Mouse (Mus musculus) C2C12 (cell line): ENCODE data around the gene Gm27027. TPM values are rescaled to one million over a fixed set of nuclear protein-coding genes. Genes with fewer than 3 reads are reported as not detected.
A peak's percentile ranks its signal among the peaks of the same experiment; 100 is the strongest.

Experiments used
- H3K27me3 ChIP-seq: one replicate; pipeline ENCODE4 v1.6.1; 2011; ENCODE audit not compliant: control insufficient read depth, insufficient read depth, insufficient read length
- H3K36me3 ChIP-seq: one replicate; pipeline ENCODE4 v1.6.1; 2011; ENCODE audit not compliant: control insufficient read depth, insufficient read depth
- H3K4me3 ChIP-seq: one replicate; pipeline ENCODE4 v1.5.1; 2011; ENCODE audit warnings: mild to moderate bottlenecking, control low read depth; ENCODE audit not compliant: poor library complexity, insufficient read depth, severe bottlenecking
- H3K79me2 ChIP-seq: one replicate; pipeline ENCODE4 v1.6.1; 2011; ENCODE audit not compliant: control insufficient read depth, insufficient read depth
- H3K79me3 ChIP-seq: one replicate; pipeline ENCODE4 v1.6.1; 2011; ENCODE audit warnings: low read depth, control low read depth
- H3ac ChIP-seq: one replicate; pipeline ENCODE3; 2011; ENCODE audit warnings: low read depth; ENCODE audit not compliant: control insufficient read depth, insufficient read length
- CEBPB ChIP-seq: IDR thresholded peaks from one replicate; pipeline ENCODE4 v1.6.1; 2011; ENCODE audit warnings: low read depth, mild to moderate bottlenecking, control low read depth, moderate library complexity
- CTCF ChIP-seq: IDR thresholded peaks from one replicate; pipeline ENCODE4 v1.5.1; 2011; ENCODE audit not compliant: control insufficient read depth, insufficient read depth, insufficient read length
- FOSL1 ChIP-seq: IDR thresholded peaks from one replicate; pipeline ENCODE4 v1.8.0; 2011; ENCODE audit warnings: mild to moderate bottlenecking, low read length; ENCODE audit not compliant: poor library complexity, insufficient read depth, severe bottlenecking
- MAX ChIP-seq: IDR thresholded peaks from one replicate; pipeline ENCODE4 v1.6.1; 2011; ENCODE audit warnings: mild to moderate bottlenecking, control low read depth
- MYOD1 ChIP-seq: IDR thresholded peaks from one replicate; pipeline ENCODE4 v1.6.1; 2011; ENCODE audit warnings: low read depth; ENCODE audit not compliant: control insufficient read depth, insufficient read length
- MYOG ChIP-seq: IDR thresholded peaks from one replicate; pipeline ENCODE4 v1.6.1; 2011; ENCODE audit not compliant: control insufficient read depth, insufficient read length; ENCODE audit errors: extremely low read depth
- USF1 ChIP-seq: IDR thresholded peaks from one replicate; pipeline ENCODE4 v1.6.1; 2011; ENCODE audit warnings: low read depth, mild to moderate bottlenecking, control low read depth, moderate library complexity
- polyA plus RNA-seq: library from polyadenylated mRNA; unstranded; fragments of >200 nt; fragmentation: generic; extraction: Trizol; gene quantifications from one replicate; pipeline ENCODE4 v1.2.1, GENCODE M21; 2012; ENCODE audit warnings: missing spikeins

Gene Gm27027
- polyA plus RNA-seq, 1 experiment, result not detected

DNA sequence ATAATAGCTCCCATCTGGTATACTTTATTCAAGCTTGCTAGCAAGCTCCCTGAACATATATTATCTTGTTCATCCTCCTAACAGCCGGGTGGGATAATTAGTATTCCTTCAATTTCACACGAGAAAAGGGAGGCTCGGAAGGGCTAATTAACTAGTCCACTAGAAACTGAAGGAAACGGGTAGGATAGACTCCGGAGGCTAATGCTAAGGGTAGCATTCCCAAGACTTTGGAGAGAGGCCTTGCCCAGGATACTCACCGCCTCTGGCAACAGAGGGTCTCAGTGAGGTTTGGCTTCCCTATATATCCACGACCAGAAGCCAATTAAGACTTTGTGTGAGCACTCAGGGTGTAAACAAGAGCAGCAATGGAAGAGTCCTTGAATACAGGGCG is 38.4 kb downstream of the Gm27027 start:
- Histone ChIP-seq H3K27me3 (peaks cover 59% of the 10 kb centered on the region), H3ac (no peak overlapping the region), H3K79me3 (no peaks in the 10 kb centered on the region), H3K4me3 (no peak overlapping the region), H3K36me3 (no peaks in the 10 kb centered on the region), H3K79me2 (no peaks in the 10 kb centered on the region)
- no peak for TF ChIP-seq FOSL1
- TF ChIP-seq MYOD1, result no peak
- no peak for TF ChIP-seq MYOG
- TF ChIP-seq USF1, result no peak
- no peak for TF ChIP-seq CEBPB
- no peak for TF ChIP-seq MAX
- TF ChIP-seq CTCF, result no peak

DNA sequence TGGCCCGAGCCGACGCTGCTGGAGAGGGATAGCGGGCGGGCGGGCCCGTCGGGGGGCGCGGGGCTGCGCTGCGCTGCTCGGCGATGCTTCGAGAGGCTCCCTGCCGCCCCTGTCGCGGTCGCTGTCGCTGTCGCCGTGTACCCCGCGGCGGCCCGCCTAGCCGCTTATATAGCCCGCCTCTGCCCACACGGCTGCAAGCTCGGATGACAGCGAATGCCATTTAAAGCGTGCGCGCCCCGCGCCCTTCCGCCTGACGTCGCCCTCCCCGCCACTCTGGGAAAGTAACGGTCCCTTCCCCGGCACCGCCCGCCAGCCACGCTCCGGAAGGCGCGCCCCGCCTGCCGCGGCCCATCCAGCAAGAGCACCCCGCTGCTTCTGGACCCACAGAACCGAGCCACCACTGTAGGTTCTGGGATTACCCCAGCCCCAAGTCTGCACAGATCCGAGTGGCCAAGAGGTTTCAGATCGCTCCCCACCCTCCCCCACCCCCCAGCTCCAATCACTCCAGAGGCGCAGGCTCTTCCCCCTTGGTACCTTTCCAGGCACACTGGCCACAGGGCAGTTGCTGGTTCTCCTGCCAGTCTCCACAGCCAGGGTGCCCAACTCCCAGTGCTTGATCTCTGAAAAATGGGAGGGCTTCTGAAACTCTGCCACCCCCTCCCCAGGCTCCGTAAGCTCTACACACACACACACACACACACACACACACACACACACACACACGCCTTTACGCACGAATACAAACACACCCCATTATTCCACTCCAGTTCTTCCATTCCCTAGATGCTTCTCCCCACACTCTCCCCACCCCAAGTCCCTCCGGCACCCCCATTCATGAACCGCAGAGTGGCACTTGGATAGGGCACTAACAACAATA is 39.0 kb downstream of the Gm27027 start, which contains the start of gene Gm13889:
Gene Gm13889, minus strand, starts transcription at position 294 of the 877 bp plus-strand sequence.
- no peaks in the 10 kb centered on the region for H3K79me2 ChIP-seq
- TF ChIP-seq MYOD1 (no peak), MYOG (no peak), USF1 (no peak), CEBPB (no peak), CTCF (no peak)
- peaks cover 57% of the 10 kb centered on the region for H3K27me3 ChIP-seq
- no peaks in the 10 kb centered on the region for H3K79me3 ChIP-seq
- H3K4me3 ChIP-seq, result no peak within 1 kb of the TSS
- no peaks in the 10 kb centered on the region for H3K36me3 ChIP-seq
- H3ac ChIP-seq, result peak within 1 kb of the TSS; percentile 15

DNA sequence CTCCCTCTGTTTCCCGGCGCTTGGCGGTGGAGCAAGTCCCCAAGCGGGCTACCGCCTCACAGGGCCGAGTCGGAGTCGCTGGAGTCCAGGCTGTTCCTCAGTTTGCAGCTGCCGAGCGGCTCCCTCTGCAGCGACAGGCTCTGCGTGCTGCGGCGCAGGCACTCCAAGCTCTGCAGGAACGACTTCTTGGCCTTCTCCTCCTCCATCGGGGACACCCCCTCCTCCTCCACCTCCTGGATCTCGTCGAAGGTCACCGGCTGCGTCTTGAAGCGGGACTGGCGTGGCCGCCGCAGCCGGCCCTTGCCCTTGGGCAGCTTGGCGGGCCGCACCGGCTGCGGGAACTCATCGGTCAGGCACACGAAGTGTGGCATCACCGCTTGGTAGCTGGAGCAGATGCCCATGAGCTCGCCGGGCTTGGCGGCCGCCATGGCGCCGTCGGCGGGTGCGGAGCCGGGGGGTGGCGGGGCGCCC is 39.8 kb downstream of the Gm27027 start:
- Histone ChIP-seq H3K79me2 (no peaks in the 10 kb centered on the region), H3K27me3 (peaks cover 60% of the 10 kb centered on the region), H3K79me3 (no peaks in the 10 kb centered on the region), H3ac (no peak overlapping the region), H3K36me3 (no peaks in the 10 kb centered on the region), H3K4me3 (no peak overlapping the region)
- TF ChIP-seq MYOG (no peak), MAX (no peak), USF1 (no peak), FOSL1 (no peak), CEBPB (no peak), MYOD1 (no peak), CTCF (no peak)

DNA sequence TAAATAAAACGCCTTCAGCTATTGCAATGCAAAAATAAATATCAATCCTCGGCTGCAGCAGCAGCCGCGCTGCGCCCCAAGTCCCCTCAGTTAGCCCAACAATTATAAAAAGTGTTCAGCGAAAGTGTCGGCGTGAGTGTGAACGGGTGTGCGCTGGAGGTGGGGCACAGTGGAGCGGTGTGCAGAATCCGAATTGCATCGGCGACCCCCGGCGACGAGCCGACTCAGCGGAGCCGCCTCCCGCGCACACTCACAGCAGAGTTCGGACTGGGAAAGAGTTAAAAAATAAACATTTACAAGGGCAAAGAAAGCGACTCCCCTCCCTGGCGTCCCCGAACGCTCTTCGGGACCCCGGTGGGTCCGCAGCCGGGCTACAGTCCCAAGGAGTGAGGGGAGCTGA is 40.3 kb downstream of the Gm27027 start:
- TF ChIP-seq CEBPB, result no peak
- TF ChIP-seq MAX, result no peak
- Histone ChIP-seq H3K4me3 (no peak overlapping the region), H3K27me3 (peaks cover 56% of the 10 kb centered on the region), H3ac (no peak overlapping the region), H3K36me3 (no peaks in the 10 kb centered on the region), H3K79me2 (no peaks in the 10 kb centered on the region), H3K79me3 (no peaks in the 10 kb centered on the region)

DNA sequence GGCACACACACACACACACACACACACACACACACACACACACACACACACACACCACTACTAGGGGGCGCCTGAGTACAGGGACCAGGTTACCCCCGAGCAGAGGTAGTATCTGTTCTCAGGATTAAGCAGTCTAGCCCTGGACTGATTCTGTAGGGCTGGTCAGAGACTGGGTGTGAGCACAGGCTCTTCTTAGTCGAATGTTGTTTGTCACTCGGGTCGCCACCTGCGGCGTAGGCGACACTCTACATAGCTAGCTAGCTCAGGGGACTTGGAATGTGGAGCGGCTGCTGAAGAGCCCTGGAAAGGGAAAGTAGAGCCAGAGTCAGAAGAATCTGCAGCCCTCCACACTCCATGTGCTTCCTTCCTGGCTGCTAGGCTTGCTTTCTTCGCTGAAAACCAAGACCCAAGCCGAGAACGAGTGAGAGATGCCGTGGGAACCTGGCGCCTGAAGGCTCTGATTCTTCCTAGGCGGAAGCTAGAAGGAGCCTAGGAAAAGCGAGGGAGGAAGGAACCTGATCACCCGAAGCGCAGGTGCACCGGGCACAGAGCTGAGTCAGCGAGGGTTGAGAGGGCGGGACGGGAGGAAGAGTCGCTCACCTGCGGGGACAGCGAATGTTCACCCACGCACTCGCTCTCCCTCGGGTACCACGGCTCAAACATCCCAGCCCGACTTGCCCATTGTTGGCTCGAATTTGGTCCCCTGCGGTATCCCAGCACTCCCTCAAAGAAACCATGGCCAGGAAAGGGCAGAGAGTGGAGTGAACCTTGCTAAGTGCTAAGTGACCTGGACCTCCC is 41.2 kb downstream of the Gm27027 start:
- Histone ChIP-seq H3K4me3 (no peak overlapping the region), H3ac (no peak overlapping the region), H3K36me3 (no peaks in the 10 kb centered on the region), H3K79me3 (no peaks in the 10 kb centered on the region), H3K27me3 (peaks cover 51% of the 10 kb centered on the region), H3K79me2 (no peaks in the 10 kb centered on the region)
- TF ChIP-seq MAX (no peak), CTCF (no peak), FOSL1 (no peak), MYOD1 (no peak), MYOG (no peak), CEBPB (no peak), USF1 (no peak)
